Mouse (Mus musculus) monocyte, adult 5-6 weeks (primary cell): ENCODE results near the gene Ctnna3. TPM values are rescaled to one million over a fixed set of nuclear protein-coding genes. Genes with fewer than 3 reads are reported as not detected.

ENCODE experiments used
- ATAC-seq: fragments of 153-309, 156-312 bp; replicated peaks from 2 replicates; pipeline ENCODE4 v1.8.0; 2017; ENCODE audit warnings: mild to moderate bottlenecking; ENCODE audit not compliant: low TSS enrichment, insufficient number of reproducible peaks, severe bottlenecking, poor library complexity, low FRiP score
- total RNA-seq: library from RNA; stranded (forward); fragments of 200-1000, 200-491, 200-594 nt; gene quantifications from 3 replicates; pipeline ENCODE4 v1.2.3, GENCODE M21; 2017

Gene Ctnna3
- total RNA-seq, 1 experiment from 2014 or later, result not detected

GRCm38 (mm10) chr10:64086567-64087391, 656.9 kb downstream of the Ctnna3 start:
- no peak for ATAC-seq

DNA sequence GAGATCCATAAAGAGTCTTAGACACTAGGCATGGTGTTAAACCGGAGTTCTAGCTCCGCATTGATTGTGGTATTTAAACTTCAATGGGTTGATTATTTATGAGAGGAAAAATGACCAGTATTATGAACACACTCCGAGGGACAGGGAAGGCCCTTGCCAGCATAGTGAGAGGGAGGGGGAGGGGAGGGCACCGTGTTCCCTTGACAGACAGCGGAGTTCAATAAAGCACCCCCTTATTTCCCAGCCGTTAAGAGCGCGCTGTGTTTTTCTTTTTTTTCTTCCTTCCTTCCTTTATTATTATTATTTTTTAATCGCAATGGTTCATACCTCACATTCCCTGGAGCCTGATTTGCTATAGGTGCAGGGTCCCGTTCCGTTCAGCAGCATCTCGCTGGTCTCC, 657.6 kb downstream of the Ctnna3 start:
- no peak for ATAC-seq

- ATAC-seq, result no peak
These were observed 658.3 kb downstream of the Ctnna3 start for GRCm38 (mm10) chr10:64087936-64088773.

DNA sequence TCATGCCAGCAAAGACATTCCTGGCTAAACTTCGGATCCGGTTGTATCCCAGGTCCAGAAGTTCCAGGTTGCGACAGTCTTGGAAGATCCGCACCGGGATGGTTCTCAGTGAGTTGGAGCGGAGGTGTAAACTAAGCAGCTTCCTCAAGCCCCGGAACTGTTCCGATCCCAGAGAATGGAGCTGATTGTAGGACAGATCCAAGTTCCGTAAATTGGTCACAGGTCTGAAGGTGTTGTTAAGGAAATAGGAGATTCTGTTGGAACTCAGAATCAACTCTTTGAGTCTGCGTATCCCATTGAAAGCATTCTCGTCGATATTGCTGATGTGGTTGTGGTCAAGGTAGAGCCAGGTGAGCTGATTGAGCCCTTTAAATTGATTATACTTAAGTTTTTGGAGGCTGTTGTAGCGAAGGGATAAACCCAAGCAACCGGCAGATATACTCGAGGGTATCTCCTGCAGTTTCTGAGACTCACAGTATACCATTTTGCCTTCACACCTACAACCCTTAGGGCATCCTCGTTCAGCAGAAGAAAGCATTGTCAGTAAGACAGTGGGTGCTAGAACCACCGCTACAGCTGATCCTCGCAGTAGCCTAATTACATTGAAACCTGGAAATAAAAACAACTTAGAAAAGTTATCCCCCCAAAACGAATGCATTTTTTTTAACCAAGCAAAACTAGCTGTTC, 659.0 kb downstream of the Ctnna3 start:
- no peak for ATAC-seq

DNA sequence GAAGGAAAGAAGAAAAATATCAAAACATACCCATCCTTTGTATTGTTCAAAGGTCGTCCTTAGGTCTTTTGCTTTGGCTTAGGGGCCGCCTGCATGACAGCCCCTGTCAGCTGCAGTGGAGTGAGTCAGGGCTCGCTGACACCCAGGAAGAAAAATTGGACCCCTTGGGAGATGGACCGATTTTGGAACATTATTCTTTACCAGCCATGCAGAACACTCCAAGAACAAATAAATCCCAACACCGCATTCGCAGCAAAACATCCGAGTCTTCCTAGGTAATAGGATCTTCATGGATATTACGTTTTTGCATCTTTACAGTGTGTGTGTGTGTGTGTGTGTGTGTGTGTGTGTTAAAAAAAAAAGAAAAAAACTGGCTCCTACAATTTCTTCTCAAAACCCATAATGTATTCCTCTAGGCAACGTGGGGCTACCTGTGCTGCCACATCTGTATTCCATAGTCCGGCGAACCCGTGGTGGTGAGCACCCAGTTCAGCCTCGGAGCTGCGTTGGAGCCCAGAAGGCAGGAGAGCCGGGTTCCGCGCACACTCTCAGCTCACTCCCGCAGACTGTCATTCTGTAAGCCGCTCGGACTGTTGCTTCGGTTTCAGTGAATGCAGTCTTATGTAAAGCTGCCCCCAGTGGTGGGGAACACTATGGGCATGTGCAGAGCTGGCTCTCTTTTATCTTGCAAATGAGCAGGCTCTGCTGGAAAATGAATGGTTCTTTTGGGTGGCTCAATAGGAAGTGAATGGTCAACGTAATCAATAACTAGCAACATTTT, 660.0 kb downstream of the Ctnna3 start, which contains the start of gene Lrrtm3:
Gene Lrrtm3, minus strand, starts transcription at position 598 of the 781 bp plus-strand sequence.
- ATAC-seq, result no peak

GRCm38 (mm10) chr10:64096532-64096931, 666.6 kb downstream of the Ctnna3 start:
- ATAC-seq, result no peak

- ATAC-seq, result no peak
These were observed 685.3 kb downstream of the Ctnna3 start for GRCm38 (mm10) chr10:64115246-64115645.

DNA sequence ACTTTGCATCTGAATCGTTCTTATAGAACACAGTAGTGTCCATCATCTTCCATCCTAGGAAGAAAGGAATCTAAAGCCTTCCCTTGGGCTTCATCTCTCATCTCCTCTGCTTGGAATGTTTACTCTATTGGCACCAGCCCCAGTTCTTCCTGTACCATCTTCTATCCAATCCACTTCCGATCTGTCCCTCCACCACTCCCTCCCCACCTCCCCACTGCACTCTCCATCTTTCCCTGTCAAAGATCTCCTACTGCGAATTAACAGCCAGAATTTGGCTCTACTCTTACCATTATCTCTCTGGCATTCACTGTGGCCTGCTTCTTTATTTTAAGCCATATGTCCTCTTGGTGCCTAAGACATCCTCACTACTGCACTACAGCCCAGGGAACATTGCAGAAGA, 688.9 kb downstream of the Ctnna3 start:
- no peak for ATAC-seq

DNA sequence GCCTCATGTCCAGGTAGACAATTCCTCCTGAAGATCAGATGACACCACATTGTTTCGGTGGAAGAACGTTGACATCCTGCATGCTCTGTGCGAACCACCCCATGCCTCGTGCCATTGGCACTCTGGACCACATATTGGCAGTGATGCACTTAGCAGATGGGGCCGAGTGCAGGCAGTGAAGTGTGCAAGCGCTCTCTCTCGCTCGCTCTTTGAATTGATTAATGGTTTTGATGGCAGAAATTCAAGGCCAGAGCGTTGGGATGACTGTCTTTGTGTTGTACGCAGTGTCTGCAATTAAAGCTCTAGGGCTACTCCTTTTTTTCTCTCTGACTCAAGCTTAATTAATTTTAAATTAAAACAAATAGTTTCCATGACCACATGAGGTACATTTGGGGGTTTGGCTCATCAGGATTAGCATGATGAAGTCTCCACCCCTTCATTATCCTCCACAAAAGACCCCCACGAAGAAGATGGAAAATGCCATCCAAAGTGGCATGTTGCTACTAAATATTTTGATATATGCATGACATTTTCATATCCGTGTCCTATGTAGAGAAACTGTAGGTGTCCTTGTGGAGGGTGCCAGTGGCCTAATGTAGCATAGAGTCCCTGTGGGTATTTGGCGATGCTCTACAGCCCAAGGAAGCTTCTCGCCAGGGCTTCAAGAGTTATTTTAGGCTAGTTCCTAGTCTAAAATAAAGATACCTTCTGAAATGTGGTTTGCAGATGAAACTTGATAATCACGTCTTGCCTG, 700.7 kb downstream of the Ctnna3 start:
- no peak for ATAC-seq

- no peak for ATAC-seq
These were observed 703.6 kb downstream of the Ctnna3 start for GRCm38 (mm10) chr10:64133461-64133860.

DNA sequence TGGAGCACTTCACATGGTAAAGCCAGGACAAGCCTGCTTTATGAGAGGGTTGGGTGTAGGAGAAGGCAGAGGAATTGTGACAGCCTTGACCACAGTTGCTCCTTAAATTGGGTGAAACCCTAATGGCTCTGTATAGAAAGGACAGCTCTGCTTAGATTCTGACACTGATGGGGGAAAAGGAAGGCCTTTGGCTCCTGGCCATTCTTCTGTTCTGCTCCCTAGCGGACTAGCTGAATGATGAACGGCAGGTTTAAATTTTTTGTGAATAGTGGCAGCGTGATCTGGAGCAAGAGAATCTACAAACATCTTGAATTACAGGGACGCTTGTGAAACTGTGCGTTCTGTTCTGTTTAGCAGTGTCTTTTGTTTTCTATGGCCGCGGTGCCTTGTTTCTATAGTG, 705.6 kb downstream of the Ctnna3 start:
- ATAC-seq, result no peak

GRCm38 (mm10) chr10:64146511-64146910, 716.6 kb downstream of the Ctnna3 start:
- ATAC-seq, result no peak

DNA sequence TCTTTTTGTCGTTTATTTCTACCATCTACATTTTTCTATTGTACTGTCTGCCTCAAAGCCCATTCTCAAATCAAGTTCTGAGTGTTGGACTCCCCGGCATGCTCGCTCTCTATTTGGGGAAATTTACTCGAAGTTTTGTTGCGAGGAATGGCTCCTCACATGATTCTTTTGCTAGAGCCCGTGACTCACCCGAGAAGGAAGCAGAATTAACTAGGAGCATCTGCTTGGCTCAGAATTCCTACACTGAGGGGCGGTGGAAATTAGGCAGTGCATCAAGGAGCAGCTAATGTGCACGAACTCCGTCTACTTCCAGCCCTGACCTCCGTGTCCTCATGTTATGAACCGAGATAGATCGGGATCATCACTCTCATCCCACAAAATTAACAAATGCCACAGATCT, 751.8 kb downstream of the Ctnna3 start:
- ATAC-seq, result no peak

DNA sequence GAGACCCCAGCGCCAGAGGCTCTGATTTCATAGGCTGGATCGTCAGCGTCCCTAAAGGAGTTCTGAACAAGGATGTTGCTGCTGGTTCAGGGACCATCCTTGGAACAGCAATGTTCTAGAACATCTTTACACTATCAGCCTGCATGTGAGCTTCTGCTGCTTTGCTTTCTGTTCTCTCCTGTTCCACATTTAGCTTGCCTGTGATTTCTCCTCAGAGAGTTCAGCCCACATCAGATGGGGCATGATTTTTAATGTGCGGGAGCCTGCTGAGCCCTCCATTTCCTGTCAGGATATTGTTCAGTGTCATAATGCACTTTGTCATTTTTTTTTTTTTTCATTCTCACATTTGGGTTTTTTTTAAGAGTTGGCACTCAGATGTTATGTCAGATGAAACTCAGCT, 752.8 kb downstream of the Ctnna3 start:
- ATAC-seq, result no peak

- no peak for ATAC-seq
These were observed 758.1 kb downstream of the Ctnna3 start for GRCm38 (mm10) chr10:64188046-64188445.

DNA sequence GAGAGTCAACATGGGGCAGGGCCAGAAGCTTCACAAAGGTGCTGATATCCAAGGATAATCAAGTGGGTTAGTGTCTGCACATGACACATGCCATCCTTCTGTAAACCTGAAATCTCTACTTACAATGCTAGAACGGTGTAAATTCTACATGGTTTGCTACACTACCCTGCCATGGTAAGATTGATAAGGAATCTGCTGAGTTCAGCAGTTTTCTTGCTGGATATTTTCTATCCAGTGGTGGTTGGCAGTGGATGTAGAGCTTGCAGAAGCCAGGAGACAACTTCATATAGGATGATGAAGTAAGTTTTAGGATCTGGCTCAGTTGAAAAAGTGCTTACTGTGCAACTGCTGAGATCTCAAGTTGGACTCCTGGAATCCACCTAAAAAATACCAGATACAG, 767.7 kb downstream of the Ctnna3 start:
- ATAC-seq, result no peak

GRCm38 (mm10) chr10:64215632-64216031, 785.7 kb downstream of the Ctnna3 start:
- no peak for ATAC-seq

GRCm38 (mm10) chr10:64223023-64223422, 793.1 kb downstream of the Ctnna3 start:
- no peak for ATAC-seq
